Mouse (Mus musculus) embryonic facial prominence, embryonic 11.5 days (tissue): ENCODE results near the gene Cdv3. TPM values are rescaled to one million over a fixed set of nuclear protein-coding genes. Genes with fewer than 3 reads are reported as not detected.

ENCODE experiments used
- ATAC-seq: fragments of 200-750 bp; cut with Nextera tagmentation; replicated peaks from 2 replicates; pipeline ENCODE4 v1.8.0; 2017; ENCODE audit warnings: low read depth; ENCODE audit not compliant: insufficient number of reproducible peaks, low FRiP score, low TSS enrichment
- DNase-seq: peaks from one replicate; pipeline ENCODE4 v3.0.0-alpha.2; 2015; ENCODE audit warnings: low spot score
- H3K27ac ChIP-seq: fragments of 300-500 bp; sonication (generic); replicated peaks from 2 replicates; pipeline ENCODE4 v1.5.1; 2014; ENCODE audit warnings: mild to moderate bottlenecking, low read depth, low read length, control low read depth
- H3K27me3 ChIP-seq: fragments of 300-500 bp; sonication (generic); 2 replicates; pipeline ENCODE4 v1.6.1; 2014; ENCODE audit warnings: mild to moderate bottlenecking, low read length, moderate library complexity, mixed read lengths; ENCODE audit not compliant: control insufficient read depth, insufficient read depth
- H3K36me3 ChIP-seq: fragments of 300-500 bp; sonication (generic); replicated peaks from 2 replicates; pipeline ENCODE4 v1.6.1; 2014; ENCODE audit warnings: low read depth, mild to moderate bottlenecking, low read length, moderate library complexity, mixed read lengths; ENCODE audit not compliant: control insufficient read depth, insufficient read depth
- H3K4me1 ChIP-seq: fragments of 300-500 bp; sonication (generic); 2 replicates; pipeline ENCODE4 v1.6.1; 2014; ENCODE audit warnings: low read length, mixed read lengths; ENCODE audit not compliant: control insufficient read depth, insufficient read depth
- H3K4me2 ChIP-seq: fragments of 300-500 bp; sonication (generic); 2 replicates; pipeline ENCODE4 v1.6.1; 2014; ENCODE audit warnings: low read depth, mild to moderate bottlenecking, control low read depth, low read length, moderate library complexity
- H3K4me3 ChIP-seq: fragments of 300-500 bp; sonication (generic); 2 replicates; pipeline ENCODE4 v1.5.1; 2014; ENCODE audit warnings: low read depth, low read length, control low read depth
- H3K9ac ChIP-seq: fragments of 300-500 bp; sonication (generic); replicated peaks from 2 replicates; pipeline ENCODE4 v1.6.1; 2014; ENCODE audit warnings: mild to moderate bottlenecking, control low read depth, low read length
- H3K9me3 ChIP-seq: fragments of 300-500 bp; sonication (generic); replicated peaks from 2 replicates; pipeline ENCODE4 v1.6.1; 2016; ENCODE audit warnings: mild to moderate bottlenecking, low read length, inconsistent platforms, mixed read lengths; ENCODE audit not compliant: control insufficient read depth
- WGBS: fragments of 180-500 bp; shearing (Covaris S2); extraction: QIAGEN DNeasy Blood & Tissue Kit; methylation state at CpG from one replicate; pipeline ENCODE4 v1.1.7; 2014; 5-methylcytosine and 5-hydroxymethylcytosine counted together
- polyA plus RNA-seq: library from polyadenylated mRNA; unstranded; fragments of >200 nt; fragmentation: Nextera tagmentation; extraction: Ambion mirVana; gene quantifications from 2 replicates; pipeline ENCODE4 v1.2.1, GENCODE M21; 2014

The Cdv3 gene
- polyA plus RNA-seq, 1 experiment from 2014 or later = 142 TPM

DNA sequence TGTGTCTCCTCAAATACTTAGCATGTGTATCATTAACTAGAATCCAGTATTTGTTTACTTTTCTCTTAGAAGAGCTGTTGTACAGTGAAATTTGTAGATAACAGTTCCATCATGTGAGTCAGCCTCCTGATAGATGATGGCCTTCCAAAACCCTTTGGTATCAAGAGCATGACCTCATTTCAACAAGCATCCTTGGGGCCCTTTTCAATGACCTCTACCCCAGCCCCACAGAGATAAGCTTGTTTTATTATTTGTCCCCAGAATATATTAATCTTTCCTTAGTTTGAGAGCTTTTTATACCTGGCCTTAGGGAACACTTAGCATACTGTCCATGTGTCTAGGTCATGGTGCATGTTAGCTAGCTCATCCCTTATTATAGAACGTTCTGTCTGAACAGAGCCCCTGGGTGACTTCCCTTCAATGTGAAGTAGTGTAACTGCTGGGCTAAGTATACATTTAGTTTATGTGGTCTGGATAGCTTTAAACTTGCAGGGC, 17.6 kb downstream of the Cdv3 start:
- 87% methylated on average over 1 of the region's 1 CpGs for WGBS
- peaks cover 14% of the 10 kb centered on the region for H3K36me3 ChIP-seq

DNA sequence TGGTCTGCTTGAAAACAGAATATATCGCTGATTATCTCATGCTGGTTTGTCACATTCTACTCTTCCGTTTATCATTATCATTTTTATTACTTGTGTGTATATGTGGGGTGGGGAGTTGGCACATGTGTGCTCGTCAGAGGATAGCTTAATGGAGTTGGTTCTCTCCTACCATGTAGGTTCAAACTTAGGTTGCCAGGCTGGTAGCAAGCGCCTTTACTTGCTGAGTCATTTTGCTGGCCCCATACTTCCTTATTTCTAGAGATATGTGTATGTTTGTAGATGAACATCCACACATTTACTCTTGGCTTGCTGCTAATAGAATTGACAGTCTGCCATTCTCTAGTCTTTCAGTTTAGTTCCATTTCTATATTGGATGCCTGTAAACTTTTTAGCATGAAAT, 18.6 kb downstream of the Cdv3 start:
- DNase-seq = no peak
- Histone ChIP-seq H3K9me3 (no peaks in the 10 kb centered on the region), H3K27ac (no peak overlapping the region), H3K36me3 (peaks cover 19% of the 10 kb centered on the region), H3K4me2 (no peak overlapping the region), H3K27me3 (no peaks in the 10 kb centered on the region), H3K4me1 (no peaks in the 10 kb centered on the region), H3K4me3 (no peak overlapping the region), H3K9ac (no peak overlapping the region)
- WGBS = 89% methylated on average over 4 of the region's 4 CpGs
- no peak for ATAC-seq

More for the DNA sequence above, 17.6 kb downstream of the Cdv3 start:
- H3K9me3 ChIP-seq = no peaks in the 10 kb centered on the region
- no peaks in the 10 kb centered on the region for H3K4me1 ChIP-seq
- no peak overlapping the region for H3K4me2 ChIP-seq
- no peak overlapping the region for H3K9ac ChIP-seq
- no peak for DNase-seq
- no peak for ATAC-seq
- no peaks in the 10 kb centered on the region for H3K27me3 ChIP-seq
- no peak overlapping the region for H3K27ac ChIP-seq
- no peak overlapping the region for H3K4me3 ChIP-seq

DNA sequence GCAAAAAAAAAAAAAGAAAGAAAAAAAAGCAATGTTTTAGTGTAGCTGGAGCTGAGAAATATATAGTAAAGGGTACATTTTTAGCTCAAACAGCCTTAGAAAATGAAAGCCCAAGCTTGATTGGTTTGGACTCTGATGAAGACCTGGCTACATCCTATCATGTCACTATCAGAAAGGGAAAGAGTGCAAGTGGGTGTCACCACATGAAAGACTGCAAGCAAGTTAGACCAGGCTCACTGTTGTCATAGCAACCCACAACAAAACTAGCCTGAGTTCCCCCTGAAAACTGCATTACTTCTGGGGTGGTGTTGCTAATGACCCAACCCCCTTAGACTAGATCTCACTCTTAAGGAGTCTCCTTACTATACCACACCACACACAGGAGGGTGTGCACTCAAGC, 28.7 kb downstream of the Cdv3 start:
- Histone ChIP-seq H3K27ac (no peak overlapping the region), H3K36me3 (peaks cover 34% of the 10 kb centered on the region)

DNA sequence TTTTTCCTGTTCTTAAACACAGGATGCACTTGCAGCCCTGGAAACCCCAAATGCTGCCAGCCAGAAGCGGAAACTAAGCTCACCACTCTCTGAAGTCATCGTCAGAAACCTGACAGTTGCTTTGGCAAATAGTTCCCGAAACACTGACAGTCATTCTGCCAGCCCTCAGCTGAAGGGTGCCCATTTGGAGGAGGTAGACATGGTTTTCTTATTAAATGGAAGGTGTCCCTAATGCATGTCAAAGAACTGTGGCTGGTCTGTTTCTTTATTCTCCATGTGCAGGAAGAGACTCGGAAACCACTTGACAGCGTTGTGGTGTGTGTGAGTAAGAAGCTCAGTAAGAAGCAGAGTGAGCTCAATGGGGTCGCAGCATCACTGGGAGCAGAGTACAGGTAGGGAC, 33.0 kb downstream of the Cdv3 start:
- WGBS = 92% methylated on average over 6 of the region's 6 CpGs
- DNase-seq (no peak), ATAC-seq (no peak)
- Histone ChIP-seq H3K36me3 (peaks cover 18% of the 10 kb centered on the region), H3K4me1 (no peaks in the 10 kb centered on the region), H3K4me3 (no peak overlapping the region), H3K27me3 (no peaks in the 10 kb centered on the region), H3K27ac (no peak overlapping the region), H3K9me3 (no peaks in the 10 kb centered on the region), H3K4me2 (no peak overlapping the region), H3K9ac (no peak overlapping the region)

More for the DNA sequence above, 28.7 kb downstream of the Cdv3 start:
- no peak overlapping the region for H3K4me2 ChIP-seq
- H3K4me3 ChIP-seq = no peak overlapping the region
- DNase-seq (no peak), ATAC-seq (no peak)
- H3K9ac ChIP-seq = no peak overlapping the region
- H3K9me3 ChIP-seq = no peaks in the 10 kb centered on the region
- no peaks in the 10 kb centered on the region for H3K4me1 ChIP-seq
- no peaks in the 10 kb centered on the region for H3K27me3 ChIP-seq

DNA sequence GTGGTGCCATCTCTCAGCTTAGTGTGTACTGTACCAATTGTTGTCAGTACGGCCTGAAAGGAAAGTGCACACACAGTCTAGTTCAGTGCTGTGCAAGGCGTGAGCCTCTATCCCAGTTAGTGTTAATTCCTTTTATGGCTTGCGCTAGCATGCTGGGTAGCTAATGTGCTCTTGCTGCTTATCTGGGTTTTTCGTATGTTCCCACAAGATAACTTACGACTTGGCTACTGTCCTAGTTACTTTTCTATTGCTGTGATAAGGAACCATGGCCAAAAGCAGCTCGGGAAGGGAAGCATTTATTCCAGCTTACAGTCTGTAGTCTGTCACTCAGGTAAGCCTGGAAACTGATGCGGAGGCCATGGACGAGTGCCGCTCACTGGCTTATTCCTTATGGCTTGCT, 39.2 kb downstream of the Cdv3 start:
- Histone ChIP-seq H3K27me3 (no peaks in the 10 kb centered on the region), H3K27ac (no peak overlapping the region), H3K4me3 (no peak overlapping the region), H3K9ac (no peak overlapping the region), H3K4me1 (no peaks in the 10 kb centered on the region), H3K36me3 (peaks cover 18% of the 10 kb centered on the region), H3K9me3 (no peaks in the 10 kb centered on the region), H3K4me2 (no peak overlapping the region)
- 91% methylated on average over 9 of the region's 9 CpGs for WGBS
- no peak for DNase-seq
- no peak for ATAC-seq

DNA sequence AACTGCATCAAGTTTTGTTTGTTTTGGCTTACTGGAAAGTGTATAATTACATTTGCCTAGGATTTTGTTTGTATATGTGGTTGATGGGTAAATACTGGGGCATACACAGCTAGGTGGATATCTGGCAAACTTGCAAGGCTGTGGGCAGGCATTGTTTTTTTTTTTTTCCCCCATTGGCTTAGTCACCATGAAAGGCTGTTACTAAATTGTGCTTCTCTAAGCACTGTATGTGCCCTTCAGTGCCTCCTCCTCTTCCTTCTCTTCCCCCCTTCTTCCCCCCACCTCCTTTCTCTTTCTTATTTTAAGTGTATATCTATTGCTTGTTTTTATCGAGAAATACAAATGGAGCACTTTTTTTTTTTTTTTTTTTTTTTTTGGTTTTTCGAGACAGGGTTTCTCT, 41.0 kb downstream of the Cdv3 start:
- H3K27ac ChIP-seq = no peak overlapping the region
- no peak overlapping the region for H3K9ac ChIP-seq
- no peaks in the 10 kb centered on the region for H3K9me3 ChIP-seq
- no peaks in the 10 kb centered on the region for H3K4me1 ChIP-seq
- no peaks in the 10 kb centered on the region for H3K27me3 ChIP-seq
- DNase-seq (no peak), ATAC-seq (no peak)
- WGBS = 82% methylated on average over 1 of the region's 2 CpGs
- H3K4me2 ChIP-seq = no peak overlapping the region
- H3K4me3 ChIP-seq = no peak overlapping the region
- peaks cover 21% of the 10 kb centered on the region for H3K36me3 ChIP-seq

DNA sequence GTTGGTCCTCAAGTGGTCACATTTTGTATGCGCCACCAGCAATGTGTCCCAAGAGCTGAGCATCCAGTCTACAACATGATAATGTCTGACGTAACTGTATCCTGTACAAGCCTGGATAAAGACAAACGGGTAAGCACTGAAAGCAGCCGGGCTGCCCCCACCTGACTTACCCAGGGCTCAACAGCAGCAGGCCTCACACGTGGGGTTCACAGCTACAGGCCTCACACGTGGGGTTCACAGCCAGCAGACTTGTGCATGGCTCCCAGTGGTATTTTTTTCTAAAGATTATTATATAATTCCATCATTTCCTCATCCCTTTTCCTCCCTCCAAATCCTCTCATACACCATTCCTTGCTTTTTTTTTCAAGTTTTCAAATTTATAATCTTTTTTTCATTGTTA, 55.8 kb downstream of the Cdv3 start:
- H3K9me3 ChIP-seq = no peaks in the 10 kb centered on the region
- no peak for ATAC-seq
- peaks cover 11% of the 10 kb centered on the region; the same call in 1 of the 2 replicates for H3K36me3 ChIP-seq
- no peak overlapping the region for H3K9ac ChIP-seq
- no peak overlapping the region for H3K4me3 ChIP-seq
- no peaks in the 10 kb centered on the region for H3K27me3 ChIP-seq
- no peaks in the 10 kb centered on the region; the same call in 1 of the 2 replicates for H3K4me1 ChIP-seq
- no peak for DNase-seq
- 94% methylated on average over 6 of the region's 6 CpGs for WGBS
- H3K27ac ChIP-seq = no peak overlapping the region
- no peak overlapping the region for H3K4me2 ChIP-seq

DNA sequence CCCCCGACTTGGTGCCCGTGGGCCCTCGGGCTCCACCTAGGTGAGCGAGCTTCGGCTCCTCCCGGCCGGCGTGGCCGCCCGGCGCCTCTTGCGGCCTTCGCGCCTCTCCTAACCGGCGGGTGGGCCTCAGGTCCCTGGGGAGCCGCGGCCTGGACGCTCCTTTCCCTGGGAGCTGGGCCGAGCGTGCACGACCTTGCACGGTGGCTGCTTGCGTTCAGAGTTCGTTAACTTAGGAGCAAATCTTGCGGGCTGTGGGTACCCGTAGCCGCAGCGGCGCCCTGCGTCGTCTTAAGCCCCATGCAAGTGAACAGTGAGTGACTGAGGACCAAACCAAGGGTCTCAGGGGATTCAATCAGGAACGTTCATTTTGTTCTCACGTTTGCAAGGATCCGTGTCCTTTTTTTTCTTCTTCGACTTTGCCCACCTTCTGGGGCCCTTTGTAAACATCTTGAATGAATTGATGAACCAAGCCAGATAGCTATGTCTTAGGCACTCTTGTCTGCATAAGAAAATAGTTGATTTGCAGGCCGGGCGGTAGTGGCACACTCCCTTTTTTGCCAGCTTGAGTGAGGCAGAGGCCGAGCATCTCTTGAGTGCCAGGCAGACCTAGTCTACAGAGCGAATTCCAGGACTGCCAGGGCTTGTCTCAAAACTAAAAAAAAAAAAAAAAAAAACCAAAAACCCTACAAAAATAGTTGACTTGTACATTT, 60.2 kb downstream of the Cdv3 start:
- ATAC-seq (peak; percentile 75), DNase-seq (peak; percentile 58)
- H3K9me3 ChIP-seq = no peaks in the 10 kb centered on the region
- WGBS = under 1% methylated on average over 40 of the region's 40 CpGs
- peak overlapping the region; percentile 67 for H3K4me2 ChIP-seq
- peak overlapping the region; percentile 97 for H3K9ac ChIP-seq
- no peaks in the 10 kb centered on the region; the same call in 1 of the 2 replicates for H3K4me1 ChIP-seq
- H3K27ac ChIP-seq = peak overlapping the region; percentile 87
- H3K4me3 ChIP-seq = peak overlapping the region; percentile 97
- no peaks in the 10 kb centered on the region for H3K27me3 ChIP-seq
- H3K36me3 ChIP-seq = peaks cover 5% of the 10 kb centered on the region; the same call in 1 of the 2 replicates
